10 mouse cellular contexts compared by ENCODE assay signal in genomic region chr5:91403281-91403680, GRCm38 (mm10). TPM values are rescaled to one million over a fixed set of nuclear protein-coding genes. Genes with fewer than 3 reads are reported as not detected.
DNase-seq lines count a peak whose midpoint lies in the region; ATAC-seq and TF ChIP-seq lines count a peak whose summit lies in the region.
"Had no signal": no experiment of that assay in that cellular context is flagged by ENCODE, and none has a peak within 500 bp of the region (broad histone marks: within the 10 kb centered on the region; RNA-seq: fewer than 3 reads in every experiment).

No protein-coding gene starts in this region.

- H3ac ChIP-seq in myocyte (ENCODE audit: control insufficient read depth, insufficient read length): no peak overlapping the region

- peak overlapping the region; percentile 90 for H3K4me2 ChIP-seq in heart, embryonic 15.5 days
- H3K4me2 ChIP-seq in lung, embryonic 14.5 days: no peak overlapping the region; the same call in 1 of the 2 replicates
- H3K4me2 ChIP-seq in intestine, postnatal 0 days (replicated peaks; ENCODE audit: low read depth): peak overlapping the region; percentile 81
- peak overlapping the region; percentile 87 for H3K4me2 ChIP-seq in myocyte (ENCODE audit: low read depth)

- no peaks in the 10 kb centered on the region for H3K27me3 ChIP-seq in heart, embryonic 15.5 days
- H3K27me3 ChIP-seq in lung, embryonic 14.5 days (ENCODE audit: insufficient read depth, low read length): no peaks in the 10 kb centered on the region
- no peaks in the 10 kb centered on the region for H3K27me3 ChIP-seq in intestine, postnatal 0 days (replicated peaks; ENCODE audit: control insufficient read depth, insufficient read depth, low read length)
- no peaks in the 10 kb centered on the region for H3K27me3 ChIP-seq in myocyte (ENCODE audit: control insufficient read depth, insufficient read depth, insufficient read length)
- H3K27me3 ChIP-seq: midbrain, embryonic 12.5 days had no signal

- peak overlapping the region; percentile 62 for H3K4me3 ChIP-seq in heart, embryonic 15.5 days
- H3K4me3 ChIP-seq in lung, embryonic 14.5 days (ENCODE audit: low read depth, low read length): no peak overlapping the region
- H3K4me3 ChIP-seq in intestine, postnatal 0 days (ENCODE audit: low read depth, low read length): no peak overlapping the region
- H3K4me3 ChIP-seq in myocyte: peak overlapping the region; percentile 24

- H3K36me3 ChIP-seq in heart, embryonic 15.5 days: no peaks in the 10 kb centered on the region
- H3K36me3 ChIP-seq in lung, embryonic 14.5 days (ENCODE audit: insufficient read depth): no peaks in the 10 kb centered on the region
- H3K36me3 ChIP-seq in intestine, postnatal 0 days (ENCODE audit: control insufficient read depth, insufficient read depth): no peaks in the 10 kb centered on the region
- H3K36me3 ChIP-seq in myocyte (ENCODE audit: control insufficient read depth, insufficient read depth): no peaks in the 10 kb centered on the region
- H3K36me3 ChIP-seq: midbrain, embryonic 12.5 days had no signal

- H3K79me2 ChIP-seq in myocyte (ENCODE audit: control insufficient read depth, insufficient read depth): no peaks in the 10 kb centered on the region

- intact Hi-C loops in heart, postnatal 10 days (cut with DNase I): no loop called here

- no peak for TF ChIP-seq CTCF in lung, embryonic 14.5 days (IDR thresholded peaks at IDR 0.05; ENCODE audit: low read depth)
- no peak for TF ChIP-seq CTCF in intestine, postnatal 0 days (IDR thresholded peaks at IDR 0.05; ENCODE audit: low read depth)

- no peak for DNase-seq in heart, postnatal 10 days
- peak; percentile 15 for DNase-seq in lung, embryonic 14.5 days
- DNase-seq in lung, postnatal 10 days: no peak
- no peak for DNase-seq in embryo, embryonic 9.5 days (ENCODE audit: extremely low spot score)
- DNase-seq in cerebellum, adult 9-11 months: no peak

- H3K9ac ChIP-seq in heart, embryonic 15.5 days: no peak overlapping the region; the same call in 1 of the 2 replicates
- no peak overlapping the region for H3K9ac ChIP-seq in lung, embryonic 14.5 days
- no peak overlapping the region for H3K9ac ChIP-seq in intestine, postnatal 0 days (ENCODE audit: low read depth, low read length)

- peaks cover 4% of the 10 kb centered on the region; the same call in 1 of the 2 replicates for H3K4me1 ChIP-seq in heart, embryonic 15.5 days (replicated peaks)
- H3K4me1 ChIP-seq in lung, embryonic 14.5 days (ENCODE audit: insufficient read depth): no peaks in the 10 kb centered on the region
- H3K4me1 ChIP-seq in intestine, postnatal 0 days (replicated peaks; ENCODE audit: control insufficient read depth, insufficient read depth, low read length): no peaks in the 10 kb centered on the region; the same call in 1 of the 2 replicates

- H3K27ac ChIP-seq in heart, embryonic 15.5 days: no peak overlapping the region
- no peak overlapping the region for H3K27ac ChIP-seq in lung, embryonic 14.5 days (ENCODE audit: low read depth)
- no peak overlapping the region for H3K27ac ChIP-seq in intestine, postnatal 0 days (ENCODE audit: low read depth, low read length)
- H3K27ac ChIP-seq: midbrain, embryonic 12.5 days had no signal

- WGBS in heart, embryonic 15.5 days: 78% methylated on average over 4 of the region's 4 CpGs
- WGBS in lung, embryonic 14.5 days: 69% methylated on average over 4 of the region's 4 CpGs
- WGBS in intestine, postnatal 0 days: 73% methylated on average over 4 of the region's 4 CpGs

- no peak for ATAC-seq in heart, embryonic 15.5 days (replicated peaks; ENCODE audit: insufficient number of reproducible peaks, insufficient read depth, low FRiP score, low read depth)
- ATAC-seq in lung, embryonic 14.5 days (ENCODE audit: insufficient read depth): no peak
- no peak for ATAC-seq in intestine, postnatal 0 days

- TF ChIP-seq POLR2A in myocyte (IDR thresholded peaks at IDR 0.05; ENCODE audit: insufficient read length, low read depth): no peak

- H3K9me3 ChIP-seq in heart, embryonic 15.5 days (replicated peaks): no peaks in the 10 kb centered on the region
- H3K9me3 ChIP-seq in lung, embryonic 14.5 days (ENCODE audit: low read depth, low read length): no peaks in the 10 kb centered on the region
- no peaks in the 10 kb centered on the region for H3K9me3 ChIP-seq in intestine, postnatal 0 days (ENCODE audit: control insufficient read depth)
- H3K9me3 ChIP-seq: midbrain, embryonic 12.5 days had no signal

TF ChIP-seq in myocyte, 11 proteins besides CTCF, POLR2A, EP300 and RAD21:
- TF ChIP-seq CEBPB (IDR thresholded peaks at IDR 0.05; ENCODE audit: insufficient read depth, poor library complexity, severe bottlenecking) (no peak), MYOG (IDR thresholded peaks at IDR 0.05; ENCODE audit: control insufficient read depth in 1 of 3, insufficient read depth in 1 of 3, insufficient read length in 2 of 3, low read depth in 2 of 3) (no peak), TCF12 (IDR thresholded peaks at IDR 0.05; ENCODE audit: insufficient read depth, poor library complexity, severe bottlenecking) (no peak), POLR2AphosphoS2 (IDR thresholded peaks at IDR 0.05; ENCODE audit: insufficient read length, low read depth) (no peak), SRF (IDR thresholded peaks at IDR 0.05; ENCODE audit: control insufficient read depth, insufficient read length, low read depth) (no peak), MYOD1 (IDR thresholded peaks at IDR 0.05; ENCODE audit: control insufficient read depth in 1 of 3, insufficient read length in 2 of 3, low read depth in 2 of 3) (no peak), USF1 (IDR thresholded peaks at IDR 0.05; ENCODE audit: low read depth) (no peak), REST (IDR thresholded peaks at IDR 0.05; ENCODE audit: insufficient read depth, insufficient read length) (no peak), E2F4 (IDR thresholded peaks at IDR 0.05; ENCODE audit: insufficient read depth) (no peak), MAX (IDR thresholded peaks at IDR 0.05; ENCODE audit: low read depth) (no peak), TCF3 (IDR thresholded peaks at IDR 0.05; ENCODE audit: insufficient read length, low read depth) (no peak)

RNA-seq across cellular contexts. Expression of gene Btc, which starts 0.5 kb away (rescaled TPM):
- polyA plus RNA-seq in heart, embryonic 15.5 days (2015; fragmentation: Nextera tagmentation; extraction: Ambion mirVana): 2.9 TPM in 2 replicates
- total RNA-seq in heart, postnatal 10 days (2021): 1 to 10 TPM; 1.4 to 1.6 TPM
- 1.8 and 2.3 TPM in 2 replicates for polyA plus RNA-seq in lung, embryonic 14.5 days (2014; fragmentation: Nextera tagmentation; extraction: Ambion mirVana)
- polyA plus RNA-seq in intestine, postnatal 0 days (2015; fragmentation: Nextera tagmentation; extraction: Ambion mirVana): 7.0 and 8.1 TPM in 2 replicates
- polyA plus RNA-seq in myocyte (2012; fragmentation: generic; extraction: Trizol): 0.36 TPM
- polyA plus RNA-seq: hindbrain, embryonic 11.5 days; midbrain, embryonic 12.5 days had no signal

Comparison
In these comparisons a context has a peak if more than half of its experiments do, and no peak if none do; other contexts are left out.
1. H3K4me3 ChIP-seq: peak in heart, embryonic 15.5 days (single experiment) and myocyte (single experiment); none in lung, embryonic 14.5 days (single experiment) and intestine, postnatal 0 days (single experiment).